Mouse (Mus musculus): ENCODE measurements around the gene Prickle2.

GRCm38 (mm10) chr6:92724394-92724793, 18.4 kb upstream of the Prickle2 start:
- no peak for TF ChIP-seq POLR2A (IDR thresholded peaks at IDR 0.05; ENCODE audit: borderline replicate concordance, insufficient read depth, low read length)
- no peak for TF ChIP-seq CTCF (IDR thresholded peaks at IDR 0.05; ENCODE audit: borderline replicate concordance, insufficient read depth, low read depth, low read length)
